Mouse (Mus musculus): ENCODE data around the gene Gm28041. TPM values are rescaled to one million over a fixed set of nuclear protein-coding genes. Genes with fewer than 3 reads are reported as not detected.
"Not testable (repeated sequence)": the region's sequence is repeated elsewhere in the genome, so short reads cannot be mapped to it uniquely, and the experiment has no call there.

Gm28041 gene
- polyA plus RNA-seq (2015; fragmentation: Nextera tagmentation; extraction: Ambion mirVana): not detected in 2 replicates

- WGBS: 23% methylated on average over 15 of the region's 15 CpGs
- not testable (repeated sequence) for H3K27ac ChIP-seq; H3K4me1 ChIP-seq; H3K9ac ChIP-seq; H3K27me3 ChIP-seq; H3K9me3 ChIP-seq (replicated peaks); H3K36me3 ChIP-seq (ENCODE audit: poor library complexity, severe bottlenecking)
- Histone ChIP-seq H3K4me3 (peak within 1 kb of the TSS; percentile 36), H3K4me2 (peak within 1 kb of the TSS; percentile 56)
- ATAC-seq: peak; percentile 91
Measured at GRCm38 (mm10) chr13:67375050-67375911, at the start of gene Gm28041, which contains the start of gene Zfp456. Gene Gm28041, minus strand, starts transcription at chr13:67375733. Gene Zfp456, minus strand, starts transcription at chr13:67375810.

- WGBS: 83% methylated on average over 2 of the region's 2 CpGs
Measured at GRCm38 (mm10) chr13:67422532-67422931, 47.0 kb upstream of the Gm28041 start.

DNA sequence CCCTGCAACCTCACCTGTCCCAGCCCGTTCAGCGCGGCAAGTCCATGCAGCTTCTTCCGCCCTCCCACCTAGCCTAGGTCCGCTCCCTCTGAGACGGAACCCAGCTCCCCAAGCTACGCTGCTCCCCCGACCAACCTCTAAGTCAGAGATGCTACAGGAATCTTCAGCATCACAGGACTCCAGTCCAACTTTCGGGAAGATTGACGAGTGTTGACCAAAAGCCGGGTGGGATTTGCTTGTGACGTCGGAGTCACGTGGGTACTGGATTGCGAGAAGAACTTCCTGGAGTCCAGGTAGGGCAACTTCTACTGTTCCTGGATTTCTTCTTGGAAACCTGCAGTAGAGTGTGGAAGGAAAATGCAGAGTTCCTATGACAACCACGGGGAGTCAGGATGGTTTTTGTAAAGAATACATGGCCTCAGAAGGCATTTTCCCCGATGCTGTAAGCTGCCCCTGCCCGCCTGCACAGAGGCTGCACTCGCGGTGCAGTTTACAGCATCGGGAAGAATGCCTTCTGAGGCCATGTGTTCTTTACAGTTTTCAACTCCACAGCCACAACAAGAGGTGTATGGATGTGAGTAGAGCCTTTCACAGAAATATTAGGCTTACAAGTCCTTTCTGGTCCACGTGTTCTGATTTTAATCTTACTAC, 45.8 kb upstream of the Gm28041 start, which contains the start of gene Zfp459:
Gene Zfp459 (minus strand): TSS at position 212 of the 651 bp plus-strand sequence.
- Histone ChIP-seq H3K9ac (peak within 1 kb of the TSS; percentile 66), H3K4me2 (peak within 1 kb of the TSS; percentile 81), H3K4me1 (peaks cover 6% of the 10 kb centered on the region), H3K27ac (no peak within 1 kb of the TSS), H3K27me3 (peaks cover 2% of the 10 kb centered on the region; the same call in 1 of the 2 replicates), H3K9me3 (replicated peaks) (no peaks in the 10 kb centered on the region), H3K4me3 (peak within 1 kb of the TSS; percentile 59), H3K36me3 (ENCODE audit: poor library complexity, severe bottlenecking) (no peaks in the 10 kb centered on the region)
- 2% methylated on average over 22 of the region's 22 CpGs for WGBS
- ATAC-seq: peak; percentile 90

More at GRCm38 (mm10) chr13:67422532-67422931, 47.0 kb upstream of the Gm28041 start:
- H3K4me1 ChIP-seq; H3K4me2 ChIP-seq; H3K9ac ChIP-seq; H3K9me3 ChIP-seq (replicated peaks); ATAC-seq; H3K36me3 ChIP-seq (ENCODE audit: poor library complexity, severe bottlenecking); H3K27ac ChIP-seq; H3K27me3 ChIP-seq; H3K4me3 ChIP-seq: not testable (repeated sequence)

- WGBS: 36% methylated on average over 11 of the region's 11 CpGs
- H3K4me2 ChIP-seq: peak overlapping the region; percentile 81
- ATAC-seq: no peak
- peak overlapping the region; percentile 59 for H3K4me3 ChIP-seq
- peak overlapping the region; percentile 66 for H3K9ac ChIP-seq
- H3K27me3 ChIP-seq: peaks cover 2% of the 10 kb centered on the region; the same call in 1 of the 2 replicates
- no peaks in the 10 kb centered on the region for H3K9me3 ChIP-seq (replicated peaks)
- H3K27ac ChIP-seq: no peak overlapping the region
- H3K36me3 ChIP-seq (ENCODE audit: poor library complexity, severe bottlenecking): no peaks in the 10 kb centered on the region
- H3K4me1 ChIP-seq: peaks cover 6% of the 10 kb centered on the region
Measured at GRCm38 (mm10) chr13:67420558-67421206, 45.1 kb upstream of the Gm28041 start.

DNA sequence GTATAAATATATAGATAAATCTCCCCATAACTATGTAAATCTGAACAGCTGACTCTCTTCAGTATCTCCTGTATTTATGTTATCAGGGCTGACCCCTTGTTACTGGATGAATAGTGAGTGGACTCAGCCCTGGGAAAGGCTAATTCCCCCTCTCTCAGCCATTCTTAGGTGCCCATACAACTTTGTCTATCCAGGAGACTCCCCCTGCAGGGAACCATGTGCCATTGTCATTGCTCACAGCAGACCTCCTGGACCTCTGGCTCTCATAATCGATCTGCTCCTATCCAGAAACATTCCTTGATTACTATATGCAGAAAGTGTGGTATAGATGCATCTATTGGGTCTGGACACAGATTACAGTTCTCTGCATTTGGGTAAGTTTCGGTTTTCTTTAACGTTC, 41.3 kb upstream of the Gm28041 start:
- H3K27me3 ChIP-seq: no peaks in the 10 kb centered on the region
- no peaks in the 10 kb centered on the region for H3K36me3 ChIP-seq (ENCODE audit: poor library complexity, severe bottlenecking)
- WGBS: 92% methylated on average over 3 of the region's 3 CpGs

DNA sequence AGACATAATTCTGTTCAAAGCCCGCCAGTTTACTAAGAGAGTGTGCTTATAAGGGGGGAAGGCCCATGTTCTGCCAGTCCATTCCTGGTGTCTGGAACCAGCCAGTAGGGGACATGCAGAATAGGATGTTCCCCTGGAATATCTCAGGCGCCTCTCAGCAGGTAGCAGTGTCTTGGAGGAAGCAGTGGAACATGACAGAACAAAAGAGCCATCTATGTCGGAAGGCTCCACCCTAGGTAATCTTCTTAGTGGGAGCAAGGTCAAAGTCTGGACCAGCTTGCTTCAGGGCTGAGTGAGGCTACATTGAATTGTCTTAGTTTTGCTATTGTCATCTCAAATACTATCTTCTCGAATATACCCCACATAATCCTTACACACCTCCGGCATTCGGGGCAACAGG, 40.2 kb upstream of the Gm28041 start:
- WGBS: 87% methylated on average over 6 of the region's 6 CpGs
- H3K4me2 ChIP-seq: no peak overlapping the region
- no peak overlapping the region for H3K9ac ChIP-seq
- ATAC-seq: no peak
- H3K4me1 ChIP-seq: peaks cover 3% of the 10 kb centered on the region
- H3K36me3 ChIP-seq (ENCODE audit: poor library complexity, severe bottlenecking): no peaks in the 10 kb centered on the region
- H3K27ac ChIP-seq: no peak overlapping the region
- no peaks in the 10 kb centered on the region for H3K27me3 ChIP-seq
- no peak overlapping the region for H3K4me3 ChIP-seq
- no peaks in the 10 kb centered on the region for H3K9me3 ChIP-seq (replicated peaks)

More for the DNA sequence above, 41.3 kb upstream of the Gm28041 start:
- Histone ChIP-seq H3K9me3 (replicated peaks) (no peaks in the 10 kb centered on the region), H3K4me3 (no peak overlapping the region), H3K4me2 (no peak overlapping the region), H3K27ac (no peak overlapping the region), H3K4me1 (peaks cover 6% of the 10 kb centered on the region), H3K9ac (no peak overlapping the region)
- ATAC-seq: no peak

GRCm38 (mm10) chr13:67413634-67414033, 38.1 kb upstream of the Gm28041 start:
- H3K27ac ChIP-seq; ATAC-seq; H3K4me2 ChIP-seq; H3K9ac ChIP-seq; H3K4me1 ChIP-seq; H3K36me3 ChIP-seq (ENCODE audit: poor library complexity, severe bottlenecking); H3K4me3 ChIP-seq; H3K27me3 ChIP-seq; H3K9me3 ChIP-seq (replicated peaks): not testable (repeated sequence)
- 82% methylated on average over 3 of the region's 3 CpGs for WGBS

GRCm38 (mm10) chr13:67399183-67399903, 23.8 kb upstream of the Gm28041 start, which contains the start of gene Zfp429:
Gene Zfp429, minus strand, starts transcription at chr13:67399819.
- not testable (repeated sequence) for H3K27ac ChIP-seq; H3K4me1 ChIP-seq; H3K9me3 ChIP-seq (replicated peaks); H3K36me3 ChIP-seq (ENCODE audit: poor library complexity, severe bottlenecking); H3K27me3 ChIP-seq
- Histone ChIP-seq H3K4me2 (peak within 1 kb of the TSS; percentile 59), H3K4me3 (peak within 1 kb of the TSS; percentile 60), H3K9ac (peak within 1 kb of the TSS; percentile 51; the same call in 1 of the 2 replicates)
- peak; percentile 96 for ATAC-seq
- 4% methylated on average over 16 of the region's 16 CpGs for WGBS

DNA sequence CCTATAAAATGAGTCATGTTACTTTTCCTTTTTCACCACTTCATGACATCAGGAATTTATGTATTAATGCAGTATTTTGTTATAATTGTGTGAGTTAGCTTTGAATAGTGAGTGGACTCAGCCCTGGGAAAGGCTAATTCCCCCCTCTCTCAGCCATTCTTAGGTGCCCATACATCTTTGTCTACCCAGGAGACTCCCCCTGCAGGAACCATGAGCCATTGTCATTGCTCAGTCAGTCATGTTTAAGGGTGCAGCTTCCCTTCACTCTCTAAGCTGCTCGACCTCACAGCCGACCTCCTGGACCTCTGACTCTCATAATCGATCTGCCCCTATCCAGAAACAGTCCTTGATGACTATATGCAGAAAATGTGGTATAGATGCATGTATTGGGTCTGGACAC, 722 bp upstream of the Gm28041 start:
- H3K27ac ChIP-seq; H3K9ac ChIP-seq; H3K27me3 ChIP-seq; H3K4me3 ChIP-seq; H3K9me3 ChIP-seq (replicated peaks); H3K36me3 ChIP-seq (ENCODE audit: poor library complexity, severe bottlenecking); H3K4me1 ChIP-seq; H3K4me2 ChIP-seq: not testable (repeated sequence)
- 48% methylated on average over 3 of the region's 3 CpGs for WGBS
- ATAC-seq: 0 out of 2 replicates have a peak, but pooled peaks have one; percentile 27

GRCm38 (mm10) chr13:67360131-67360744, 15.3 kb downstream of the Gm28041 start, which contains the start of the genes Gm28044 and Zfp953:
Gene Gm28044, minus strand, starts transcription at chr13:67360536.
Gene Zfp953, minus strand, starts transcription at chr13:67360605.
- H3K27ac ChIP-seq: no peak within 1 kb of the TSS
- H3K27me3 ChIP-seq: no peaks in the 10 kb centered on the region
- ATAC-seq: peak; percentile 98
- H3K4me2 ChIP-seq: peak within 1 kb of the TSS; percentile 70
- peak within 1 kb of the TSS; percentile 67 for H3K9ac ChIP-seq
- 1% methylated on average over 15 of the region's 15 CpGs for WGBS
- H3K4me3 ChIP-seq: peak within 1 kb of the TSS; percentile 66
- no peaks in the 10 kb centered on the region for H3K36me3 ChIP-seq (ENCODE audit: poor library complexity, severe bottlenecking)
- peaks cover 13% of the 10 kb centered on the region for H3K4me1 ChIP-seq
- H3K9me3 ChIP-seq (replicated peaks): no peaks in the 10 kb centered on the region

DNA sequence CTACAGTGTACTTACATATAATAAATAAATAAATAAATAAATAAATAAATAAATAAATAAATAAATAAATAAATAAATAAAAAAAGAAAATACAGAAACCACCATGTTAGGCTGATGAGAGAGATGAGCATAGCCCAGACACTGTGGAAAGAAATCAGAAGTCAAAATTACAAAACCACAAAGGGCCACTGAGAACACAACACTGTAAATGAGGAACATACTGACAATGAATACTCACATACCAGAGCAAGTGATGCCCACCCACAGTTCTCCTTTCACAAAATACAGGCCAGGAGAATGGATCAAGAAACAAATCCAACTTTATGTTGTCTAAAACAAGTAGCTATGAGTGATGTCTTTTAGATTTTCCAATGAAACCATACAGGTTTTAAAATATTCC, 23.7 kb downstream of the Gm28041 start:
- Histone ChIP-seq H3K27ac (no peak overlapping the region), H3K27me3 (no peaks in the 10 kb centered on the region), H3K9ac (no peak overlapping the region), H3K9me3 (replicated peaks) (no peaks in the 10 kb centered on the region), H3K36me3 (ENCODE audit: poor library complexity, severe bottlenecking) (no peaks in the 10 kb centered on the region), H3K4me3 (no peak overlapping the region), H3K4me2 (no peak overlapping the region), H3K4me1 (no peaks in the 10 kb centered on the region)
- no peak for ATAC-seq

All from forebrain, embryonic 13.5 days (tissue).